Mouse (Mus musculus): ENCODE results near the gene Bmp6. TPM values are rescaled to one million over a fixed set of nuclear protein-coding genes. Genes with fewer than 3 reads are reported as not detected.

Bmp6 gene
- total and polyA plus RNA-seq, 2 experiments from 2014 or later, result 2.0 to 19.2 TPM

DNA sequence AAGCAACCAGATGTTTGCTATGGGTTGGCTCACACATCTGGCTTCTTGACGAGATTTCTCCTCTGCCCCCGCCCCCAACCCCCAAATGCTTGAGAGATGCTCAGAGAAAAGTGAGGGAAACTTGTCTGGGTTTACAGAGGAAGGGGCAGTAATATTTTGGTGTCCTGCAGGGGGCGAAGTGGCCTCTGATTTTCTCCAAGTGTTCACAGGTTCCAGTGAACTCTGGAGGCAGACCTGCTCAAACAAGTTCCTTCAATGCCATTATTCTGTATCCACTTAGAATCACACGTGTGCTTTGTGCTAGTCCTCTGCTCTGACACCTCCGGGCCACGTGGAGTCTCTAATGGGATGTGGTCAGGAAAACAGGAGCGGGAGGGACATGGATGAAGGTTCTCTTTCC lies 2.3 kb upstream of the Bmp6 start:
- Histone ChIP-seq H3K9me3 (replicated peaks; ENCODE audit: control insufficient read depth, low read length) (no peaks in the 10 kb centered on the region), H3K9ac (replicated peaks; ENCODE audit: low read depth, low read length) (no peak overlapping the region), H3K4me1 (ENCODE audit: control insufficient read depth, insufficient read depth) (peaks cover 20% of the 10 kb centered on the region), H3K36me3 (replicated peaks; ENCODE audit: control insufficient read depth, insufficient read depth, low read length) (no peaks in the 10 kb centered on the region), H3K4me2 (ENCODE audit: low read depth, low read length) (no peak overlapping the region), H3K27ac (ENCODE audit: low read depth) (no peak overlapping the region), H3K27me3 (ENCODE audit: control insufficient read depth, insufficient read depth, low read length) (peaks cover 40% of the 10 kb centered on the region), H3K4me3 (ENCODE audit: low read depth, low read length) (no peak overlapping the region)
- ATAC-seq (ENCODE audit: insufficient read depth, low read depth) (peak; percentile 40; the same call in 1 of the 2 replicates), DNase-seq (ENCODE audit: low spot score) (peak; percentile 58)
- 22% methylated on average over 7 of the region's 7 CpGs for WGBS
- no peak for TF ChIP-seq EP300 (IDR thresholded peaks at IDR 0.05; ENCODE audit: low read depth)
- TF ChIP-seq CTCF (IDR thresholded peaks at IDR 0.05; ENCODE audit: low read depth), result peak; percentile 71

DNA sequence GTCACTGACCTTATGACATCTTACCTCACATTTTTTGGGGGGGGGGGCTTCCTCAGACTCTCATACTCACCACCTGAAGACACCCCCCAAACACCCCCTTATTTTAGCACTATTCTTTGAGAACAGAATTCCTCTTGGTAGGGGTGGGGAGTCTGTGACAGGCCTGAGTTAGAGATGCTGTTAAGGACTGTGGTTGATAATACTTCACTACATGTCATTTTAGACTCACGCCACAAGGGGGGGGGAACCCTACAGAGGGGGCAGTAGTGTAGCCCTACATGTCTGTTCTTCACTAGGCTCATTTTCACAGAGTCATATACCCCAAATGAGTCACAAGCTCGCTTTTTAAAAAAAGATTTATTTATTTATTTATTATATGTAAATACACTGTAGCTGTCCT lies 1.7 kb upstream of the Bmp6 start:
- TF ChIP-seq CTCF (IDR thresholded peaks at IDR 0.05; ENCODE audit: low read depth), result peak; percentile 10; the same call in 1 of the 2 replicates
- no peak for TF ChIP-seq EP300 (IDR thresholded peaks at IDR 0.05; ENCODE audit: low read depth)
- WGBS, result 59% methylated on average over 2 of the region's 2 CpGs
- no peak for DNase-seq (ENCODE audit: low spot score)

DNA sequence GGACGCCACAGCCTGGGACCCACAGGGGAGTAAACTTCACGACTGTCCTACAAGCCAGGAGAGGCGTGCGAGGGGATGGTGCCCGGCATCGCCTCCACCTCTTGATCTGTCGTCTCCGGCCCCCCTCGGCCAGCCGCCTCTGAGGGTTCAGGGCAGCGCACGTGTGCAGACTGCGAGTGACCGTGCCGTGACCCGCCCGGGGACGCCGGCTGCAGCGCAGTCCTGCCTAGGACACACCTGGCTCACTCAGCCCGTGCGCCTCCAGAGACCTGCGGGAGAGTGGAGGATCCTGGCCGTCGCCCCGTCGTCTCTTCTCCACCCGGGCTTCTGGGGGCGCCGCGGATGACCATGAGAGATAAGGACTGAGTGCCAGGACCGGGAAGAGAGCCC lies 519 bp downstream of the Bmp6 start:
- Histone ChIP-seq H3K9me3 (replicated peaks; ENCODE audit: control insufficient read depth, low read length) (no peaks in the 10 kb centered on the region), H3K27me3 (ENCODE audit: control insufficient read depth, insufficient read depth, low read length) (peaks cover 48% of the 10 kb centered on the region), H3K9ac (replicated peaks; ENCODE audit: low read depth, low read length) (peak overlapping the region; percentile 49), H3K4me2 (ENCODE audit: low read depth, low read length) (peak overlapping the region; percentile 73), H3K27ac (ENCODE audit: low read depth) (no peak overlapping the region), H3K4me1 (ENCODE audit: control insufficient read depth, insufficient read depth) (peaks cover 20% of the 10 kb centered on the region), H3K4me3 (ENCODE audit: low read depth, low read length) (peak overlapping the region; percentile 63), H3K36me3 (replicated peaks; ENCODE audit: control insufficient read depth, insufficient read depth, low read length) (no peaks in the 10 kb centered on the region)
- ATAC-seq (ENCODE audit: insufficient read depth, low read depth) (peak; percentile 24; the same call in 1 of the 2 replicates), DNase-seq (ENCODE audit: low spot score) (no peak)
- 0% methylated on average over 24 of the region's 32 CpGs for WGBS
- TF ChIP-seq EP300 (IDR thresholded peaks at IDR 0.05; ENCODE audit: low read depth), result no peak
- no peak for TF ChIP-seq CTCF (IDR thresholded peaks at IDR 0.05; ENCODE audit: low read depth)

More for the DNA sequence above, 1.7 kb upstream of the Bmp6 start:
- Histone ChIP-seq H3K4me2 (ENCODE audit: low read depth, low read length) (no peak overlapping the region), H3K4me3 (ENCODE audit: low read depth, low read length) (no peak overlapping the region), H3K9ac (replicated peaks; ENCODE audit: low read depth, low read length) (no peak overlapping the region), H3K36me3 (replicated peaks; ENCODE audit: control insufficient read depth, insufficient read depth, low read length) (no peaks in the 10 kb centered on the region), H3K4me1 (ENCODE audit: control insufficient read depth, insufficient read depth) (peaks cover 20% of the 10 kb centered on the region), H3K27me3 (ENCODE audit: control insufficient read depth, insufficient read depth, low read length) (peaks cover 45% of the 10 kb centered on the region), H3K9me3 (replicated peaks; ENCODE audit: control insufficient read depth, low read length) (no peaks in the 10 kb centered on the region), H3K27ac (ENCODE audit: low read depth) (no peak overlapping the region)
- ATAC-seq (ENCODE audit: insufficient read depth, low read depth), result no peak

GRCm38 (mm10) chr13:38346096-38346915 lies 1.4 kb downstream of the Bmp6 start:
- H3K4me3 ChIP-seq (ENCODE audit: low read depth, low read length), result peak overlapping the region; percentile 63
- H3K27ac ChIP-seq (ENCODE audit: low read depth), result no peak overlapping the region
- H3K9me3 ChIP-seq (replicated peaks; ENCODE audit: control insufficient read depth, low read length), result no peaks in the 10 kb centered on the region
- H3K4me1 ChIP-seq (ENCODE audit: control insufficient read depth, insufficient read depth), result peaks cover 20% of the 10 kb centered on the region
- TF ChIP-seq EP300 (IDR thresholded peaks at IDR 0.05; ENCODE audit: low read depth), result no peak
- no peak for TF ChIP-seq CTCF (IDR thresholded peaks at IDR 0.05; ENCODE audit: low read depth)
- no peak for DNase-seq (ENCODE audit: low spot score)
- peak overlapping the region; percentile 73 for H3K4me2 ChIP-seq (ENCODE audit: low read depth, low read length)
- ATAC-seq (ENCODE audit: insufficient read depth, low read depth), result no peak; the same call in 1 of the 2 replicates
- under 1% methylated on average over 57 of the region's 63 CpGs for WGBS
- peak overlapping the region; percentile 49 for H3K9ac ChIP-seq (replicated peaks; ENCODE audit: low read depth, low read length)
- H3K27me3 ChIP-seq (ENCODE audit: control insufficient read depth, insufficient read depth, low read length), result peaks cover 46% of the 10 kb centered on the region
- no peaks in the 10 kb centered on the region for H3K36me3 ChIP-seq (replicated peaks; ENCODE audit: control insufficient read depth, insufficient read depth, low read length)

GRCm38 (mm10) chr13:38347021-38347774 lies 2.3 kb downstream of the Bmp6 start:
- peak overlapping the region; percentile 73 for H3K4me2 ChIP-seq (ENCODE audit: low read depth, low read length)
- no peaks in the 10 kb centered on the region for H3K9me3 ChIP-seq (replicated peaks; ENCODE audit: control insufficient read depth, low read length)
- H3K36me3 ChIP-seq (replicated peaks; ENCODE audit: control insufficient read depth, insufficient read depth, low read length), result no peaks in the 10 kb centered on the region
- WGBS, result 16% methylated on average over 19 of the region's 19 CpGs
- peaks cover 20% of the 10 kb centered on the region for H3K4me1 ChIP-seq (ENCODE audit: control insufficient read depth, insufficient read depth)
- TF ChIP-seq EP300 (IDR thresholded peaks at IDR 0.05; ENCODE audit: low read depth) (no peak), CTCF (IDR thresholded peaks at IDR 0.05; ENCODE audit: low read depth) (no peak)
- no peak overlapping the region for H3K9ac ChIP-seq (replicated peaks; ENCODE audit: low read depth, low read length)
- DNase-seq (ENCODE audit: low spot score), result no peak
- peak overlapping the region; percentile 63 for H3K4me3 ChIP-seq (ENCODE audit: low read depth, low read length)
- no peak overlapping the region for H3K27ac ChIP-seq (ENCODE audit: low read depth)
- peaks cover 46% of the 10 kb centered on the region for H3K27me3 ChIP-seq (ENCODE audit: control insufficient read depth, insufficient read depth, low read length)
- no peak for ATAC-seq (ENCODE audit: insufficient read depth, low read depth)

Data from heart, postnatal 0 days (tissue).